Mouse (Mus musculus): ENCODE data around the gene Gba. TPM values are rescaled to one million over a fixed set of nuclear protein-coding genes. Genes with fewer than 3 reads are reported as not detected.
"Not testable (repeated sequence)": the region's sequence is repeated elsewhere in the genome, so short reads cannot be mapped to it uniquely, and the experiment has no call there.

The Gba gene
- polyA plus RNA-seq, 1 experiment from 2014 or later, result 40.1 TPM

DNA sequence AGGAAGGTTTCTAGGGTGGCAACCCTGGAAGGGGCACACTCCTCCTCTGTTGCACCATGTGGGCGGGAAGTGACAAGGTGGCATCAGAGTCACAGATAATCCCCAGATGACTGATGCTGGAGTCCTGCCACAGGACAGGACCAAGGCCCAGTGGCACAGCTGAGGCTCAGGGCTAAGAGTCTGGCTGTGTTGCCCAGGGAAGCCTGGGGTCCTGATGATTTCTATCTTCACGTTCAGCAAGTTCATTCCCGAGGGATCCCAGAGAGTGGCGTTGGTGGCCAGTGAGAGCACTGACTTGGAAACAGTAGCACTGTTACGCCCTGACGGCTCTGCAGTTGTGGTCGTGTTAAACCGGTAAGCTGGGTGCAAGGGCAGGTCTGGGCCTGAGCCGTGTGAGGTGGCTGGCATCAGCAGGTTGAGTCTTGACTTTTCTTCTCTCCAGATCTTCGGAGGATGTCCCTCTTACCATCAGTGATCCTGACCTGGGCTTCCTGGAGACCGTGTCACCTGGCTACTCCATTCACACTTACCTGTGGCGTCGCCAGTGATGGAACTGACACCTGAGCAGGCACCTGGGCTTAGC, 5.4 kb downstream of the Gba start:
- Histone ChIP-seq H3K9me3 (no peaks in the 10 kb centered on the region), H3K36me3 (peaks cover 28% of the 10 kb centered on the region), H3K27ac (no peak overlapping the region), H3K4me3 (replicated peaks) (no peak overlapping the region), H3K9ac (no peak overlapping the region), H3K4me1 (peaks cover 9% of the 10 kb centered on the region), H3K4me2 (no peak overlapping the region), H3K27me3 (replicated peaks) (no peaks in the 10 kb centered on the region)
- 83% methylated on average over 13 of the region's 13 CpGs for WGBS
- ATAC-seq (ENCODE audit: insufficient read depth, low FRiP score, low read depth), result no peak

DNA sequence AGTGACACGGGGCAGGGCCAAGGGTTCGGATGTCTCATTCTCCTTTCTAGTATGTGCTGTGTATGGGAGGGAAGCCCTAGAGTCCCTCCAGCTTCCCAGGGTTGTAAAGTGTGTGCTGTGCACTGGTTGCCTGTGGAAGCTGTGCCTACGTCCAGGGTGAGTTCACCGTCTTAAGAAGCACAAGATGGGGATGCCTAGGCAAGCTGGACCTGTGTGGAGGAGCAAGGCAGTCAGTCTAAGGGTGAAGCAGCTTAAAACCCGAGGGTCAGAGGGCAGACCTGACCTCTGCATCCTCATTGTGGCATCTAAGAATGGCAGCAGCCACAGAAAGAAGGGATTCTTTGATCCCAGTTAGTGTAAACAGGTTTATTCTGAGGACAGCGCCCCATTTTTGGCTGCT, 6.0 kb downstream of the Gba start:
- 84% methylated on average over 6 of the region's 6 CpGs for WGBS
- Histone ChIP-seq H3K27me3 (replicated peaks) (no peaks in the 10 kb centered on the region), H3K9me3 (no peaks in the 10 kb centered on the region), H3K4me2 (no peak overlapping the region), H3K36me3 (peaks cover 28% of the 10 kb centered on the region), H3K4me1 (peaks cover 6% of the 10 kb centered on the region; the same call in 1 of the 2 replicates), H3K9ac (no peak overlapping the region), H3K27ac (no peak overlapping the region), H3K4me3 (replicated peaks) (no peak overlapping the region)
- ATAC-seq (ENCODE audit: insufficient read depth, low FRiP score, low read depth), result no peak

DNA sequence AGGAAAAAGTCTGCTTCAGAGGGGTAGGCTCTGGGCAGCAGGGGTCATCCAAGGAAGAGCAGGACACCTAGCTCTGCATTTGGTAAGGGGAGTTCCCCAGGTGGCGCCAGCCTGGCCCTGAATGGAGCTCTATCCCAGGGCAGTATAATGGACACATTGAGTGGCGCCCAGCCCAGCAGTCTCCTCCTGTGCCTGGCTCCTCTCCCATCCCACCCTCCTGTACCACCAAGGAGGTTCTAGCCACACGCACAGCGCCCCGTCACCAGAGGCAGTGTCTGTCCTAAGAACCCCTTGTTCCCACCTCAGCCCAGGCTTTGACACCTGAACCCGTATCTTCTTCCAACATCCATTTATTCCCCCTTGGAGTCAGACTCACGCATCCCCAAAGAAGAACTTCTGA, 7.0 kb downstream of the Gba start:
- Histone ChIP-seq H3K27me3 (replicated peaks) (no peaks in the 10 kb centered on the region), H3K36me3 (peaks cover 28% of the 10 kb centered on the region), H3K9ac (no peak overlapping the region), H3K4me2 (no peak overlapping the region), H3K9me3 (no peaks in the 10 kb centered on the region), H3K4me3 (replicated peaks) (no peak overlapping the region), H3K27ac (no peak overlapping the region), H3K4me1 (peaks cover 8% of the 10 kb centered on the region)
- 84% methylated on average over 7 of the region's 7 CpGs for WGBS
- no peak for ATAC-seq (ENCODE audit: insufficient read depth, low FRiP score, low read depth)

- Histone ChIP-seq H3K4me1 (peaks cover 12% of the 10 kb centered on the region), H3K27ac (no peak overlapping the region), H3K4me2 (no peak overlapping the region), H3K4me3 (replicated peaks) (no peak overlapping the region), H3K36me3 (peaks cover 27% of the 10 kb centered on the region), H3K9me3 (no peaks in the 10 kb centered on the region), H3K9ac (no peak overlapping the region), H3K27me3 (replicated peaks) (no peaks in the 10 kb centered on the region)
- 71% methylated on average over 13 of the region's 13 CpGs for WGBS
- ATAC-seq (ENCODE audit: insufficient read depth, low FRiP score, low read depth), result no peak
Measured at GRCm38 (mm10) chr3:89210162-89210561, 7.4 kb downstream of the Gba start.

DNA sequence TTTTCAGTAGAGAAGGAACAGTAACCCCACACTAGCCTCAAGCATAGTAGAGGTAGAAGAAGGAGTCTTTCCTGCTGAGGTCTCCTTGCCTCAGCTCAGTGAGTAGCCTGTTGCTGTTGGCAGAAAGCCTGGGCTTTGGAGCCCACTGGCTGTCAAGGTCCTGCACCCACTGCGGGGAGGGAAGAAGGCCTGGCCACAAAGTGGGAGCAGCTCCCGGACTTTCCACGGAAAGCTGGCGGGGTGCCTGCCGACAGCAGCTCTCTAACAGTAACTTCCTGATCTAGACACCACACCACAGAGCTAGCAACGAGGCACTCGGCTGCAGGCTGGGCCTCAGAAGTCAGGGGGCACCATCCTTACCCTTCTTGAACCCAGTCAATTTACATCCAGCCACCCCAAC, 8.0 kb downstream of the Gba start:
- Histone ChIP-seq H3K4me1 (peaks cover 18% of the 10 kb centered on the region), H3K36me3 (peaks cover 24% of the 10 kb centered on the region), H3K4me3 (replicated peaks) (no peak overlapping the region), H3K4me2 (no peak overlapping the region), H3K27ac (no peak overlapping the region), H3K9me3 (no peaks in the 10 kb centered on the region), H3K27me3 (replicated peaks) (no peaks in the 10 kb centered on the region), H3K9ac (no peak overlapping the region)
- no peak for ATAC-seq (ENCODE audit: insufficient read depth, low FRiP score, low read depth)
- WGBS, result 74% methylated on average over 7 of the region's 7 CpGs

GRCm38 (mm10) chr3:89213803-89214530, 11.2 kb downstream of the Gba start:
- under 1% methylated on average over 69 of the region's 69 CpGs for WGBS
- peaks cover 4% of the 10 kb centered on the region for H3K36me3 ChIP-seq
- peak; percentile 94 for ATAC-seq (ENCODE audit: insufficient read depth, low FRiP score, low read depth)
- no peaks in the 10 kb centered on the region for H3K27me3 ChIP-seq (replicated peaks)
- H3K4me1 ChIP-seq, result peaks cover 19% of the 10 kb centered on the region
- H3K27ac ChIP-seq, result peak overlapping the region; percentile 98
- peak overlapping the region; percentile 83 for H3K4me2 ChIP-seq
- no peaks in the 10 kb centered on the region for H3K9me3 ChIP-seq
- H3K4me3 ChIP-seq (replicated peaks), result peak overlapping the region; percentile 89
- peak overlapping the region; percentile 67 for H3K9ac ChIP-seq

DNA sequence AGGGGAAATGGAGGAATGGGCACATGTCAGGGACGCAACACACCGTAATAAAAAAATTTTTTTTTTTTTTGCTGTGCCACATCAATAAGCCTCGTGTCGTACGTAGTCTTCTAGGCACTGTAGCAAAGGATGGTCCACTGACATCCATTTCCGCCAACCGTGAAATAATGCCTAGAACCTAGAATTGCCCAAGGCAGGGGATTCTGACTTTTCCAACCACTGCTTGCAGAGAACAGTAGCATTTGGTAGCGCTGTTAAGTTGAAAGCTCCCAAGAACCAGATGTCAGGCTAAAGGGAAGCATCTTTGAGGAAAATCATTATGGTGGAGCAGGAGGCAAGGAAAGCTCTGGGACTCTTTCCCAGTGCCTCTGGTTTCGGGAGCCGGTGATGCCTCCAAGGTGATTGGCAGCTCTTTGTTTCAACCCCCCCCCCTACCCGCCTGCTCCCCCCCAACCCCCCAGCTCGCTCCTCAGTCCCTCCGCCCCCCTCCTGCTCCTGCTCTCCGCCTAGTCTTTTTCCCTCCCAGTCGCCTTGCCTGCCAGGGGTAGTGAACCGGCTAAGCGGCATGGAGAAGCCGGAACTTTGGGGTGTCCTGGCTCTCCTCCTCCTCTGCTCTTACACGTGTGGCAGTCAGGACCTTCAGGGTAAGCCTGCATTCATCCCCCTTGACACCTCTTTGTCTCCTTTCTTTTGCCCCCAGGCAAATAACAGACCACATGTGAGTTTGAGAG, 12.1 kb downstream of the Gba start, which contains the start of gene Thbs3:
Thbs3 (plus strand) TSS at position 500 of the 731 bp plus-strand sequence.
- peak within 1 kb of the TSS; percentile 98 for H3K27ac ChIP-seq
- H3K4me3 ChIP-seq (replicated peaks), result peak within 1 kb of the TSS; percentile 89
- H3K27me3 ChIP-seq (replicated peaks), result no peaks in the 10 kb centered on the region
- peak within 1 kb of the TSS; percentile 83 for H3K4me2 ChIP-seq
- peak within 1 kb of the TSS; percentile 67 for H3K9ac ChIP-seq
- H3K9me3 ChIP-seq, result no peaks in the 10 kb centered on the region
- WGBS, result 2% methylated on average over 19 of the region's 19 CpGs
- no peak for ATAC-seq (ENCODE audit: insufficient read depth, low FRiP score, low read depth)
- peaks cover 19% of the 10 kb centered on the region for H3K4me1 ChIP-seq
- no peaks in the 10 kb centered on the region for H3K36me3 ChIP-seq

GRCm38 (mm10) chr3:89215853-89216252, 13.1 kb downstream of the Gba start:
- peak overlapping the region; percentile 89 for H3K4me3 ChIP-seq (replicated peaks)
- no peaks in the 10 kb centered on the region for H3K9me3 ChIP-seq
- peak; percentile 9; the same call in 1 of the 2 replicates for ATAC-seq (ENCODE audit: insufficient read depth, low FRiP score, low read depth)
- peaks cover 19% of the 10 kb centered on the region for H3K4me1 ChIP-seq
- 0% methylated on average over 6 of the region's 6 CpGs for WGBS
- peak overlapping the region; percentile 83 for H3K4me2 ChIP-seq
- H3K27me3 ChIP-seq (replicated peaks), result no peaks in the 10 kb centered on the region
- H3K27ac ChIP-seq, result peak overlapping the region; percentile 98; the same call in 1 of the 2 replicates
- no peaks in the 10 kb centered on the region for H3K36me3 ChIP-seq
- no peak overlapping the region for H3K9ac ChIP-seq

DNA sequence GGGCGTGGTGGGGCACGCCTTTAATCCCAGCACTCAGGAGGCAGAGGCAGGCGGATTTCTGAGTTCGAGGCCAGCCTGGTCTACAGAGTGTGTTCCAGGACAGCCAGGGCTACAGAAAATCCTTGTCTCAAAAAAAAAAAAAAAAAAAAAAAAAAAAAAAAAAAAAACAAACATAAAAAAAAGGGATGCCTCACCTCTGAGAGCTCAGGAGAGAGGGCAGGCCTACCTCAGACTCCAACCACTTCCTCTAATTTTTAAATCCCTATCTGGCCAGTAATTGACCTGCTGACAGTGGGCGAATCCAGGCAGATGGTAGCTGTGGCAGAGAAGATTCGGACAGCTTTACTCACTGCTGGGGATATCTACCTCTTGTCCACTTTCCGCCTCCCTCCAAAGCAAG, 13.7 kb downstream of the Gba start:
- not testable (repeated sequence) for ATAC-seq (ENCODE audit: insufficient read depth, low FRiP score, low read depth); H3K27me3 ChIP-seq (replicated peaks); H3K4me3 ChIP-seq (replicated peaks); H3K9me3 ChIP-seq; H3K4me2 ChIP-seq; H3K9ac ChIP-seq; H3K36me3 ChIP-seq; H3K27ac ChIP-seq
- WGBS, result 77% methylated on average over 7 of the region's 7 CpGs
- H3K4me1 ChIP-seq, result peaks cover 19% of the 10 kb centered on the region

GRCm38 (mm10) chr3:89218271-89218670, 15.5 kb downstream of the Gba start:
- H3K9me3 ChIP-seq, result no peaks in the 10 kb centered on the region
- ATAC-seq (ENCODE audit: insufficient read depth, low FRiP score, low read depth), result no peak
- no peak overlapping the region for H3K9ac ChIP-seq
- no peaks in the 10 kb centered on the region for H3K36me3 ChIP-seq
- no peak overlapping the region for H3K4me2 ChIP-seq
- H3K4me3 ChIP-seq (replicated peaks), result no peak overlapping the region
- WGBS, result 86% methylated on average over 1 of the region's 1 CpGs
- no peaks in the 10 kb centered on the region for H3K27me3 ChIP-seq (replicated peaks)
- peaks cover 13% of the 10 kb centered on the region for H3K4me1 ChIP-seq
- no peak overlapping the region for H3K27ac ChIP-seq

GRCm38 (mm10) chr3:89219546-89219945, 16.8 kb downstream of the Gba start:
- WGBS, result 34% methylated on average over 8 of the region's 8 CpGs
- no peak overlapping the region for H3K4me2 ChIP-seq
- no peak overlapping the region for H3K9ac ChIP-seq
- no peak for ATAC-seq (ENCODE audit: insufficient read depth, low FRiP score, low read depth)
- H3K4me3 ChIP-seq (replicated peaks), result no peak overlapping the region
- H3K9me3 ChIP-seq, result no peaks in the 10 kb centered on the region
- no peaks in the 10 kb centered on the region for H3K27me3 ChIP-seq (replicated peaks)
- peaks cover 13% of the 10 kb centered on the region for H3K4me1 ChIP-seq
- no peak overlapping the region for H3K27ac ChIP-seq
- no peaks in the 10 kb centered on the region for H3K36me3 ChIP-seq

- no peak overlapping the region for H3K9ac ChIP-seq
- WGBS, result 74% methylated on average over 5 of the region's 5 CpGs
- no peak overlapping the region for H3K4me3 ChIP-seq (replicated peaks)
- H3K36me3 ChIP-seq, result no peaks in the 10 kb centered on the region
- no peak overlapping the region for H3K27ac ChIP-seq
- H3K27me3 ChIP-seq (replicated peaks), result no peaks in the 10 kb centered on the region
- no peak overlapping the region for H3K4me2 ChIP-seq
- H3K4me1 ChIP-seq, result peaks cover 6% of the 10 kb centered on the region; the same call in 1 of the 2 replicates
- no peaks in the 10 kb centered on the region for H3K9me3 ChIP-seq
- no peak for ATAC-seq (ENCODE audit: insufficient read depth, low FRiP score, low read depth)
Measured at GRCm38 (mm10) chr3:89221167-89221566, 18.4 kb downstream of the Gba start.
